Comparison of ENCODE assay signal across 31 mouse cellular contexts in genomic region chr1:86126036-86126435, GRCm38 (mm10). TPM values are rescaled to one million over a fixed set of nuclear protein-coding genes. Genes with fewer than 3 reads are reported as not detected.
"Had no signal": no experiment of that assay in that cellular context is flagged by ENCODE, and none has a peak within 500 bp of the region (broad histone marks: within the 10 kb centered on the region; RNA-seq: fewer than 3 reads in every experiment).

No protein-coding gene starts in this region.

- H3K27me3 ChIP-seq: heart, embryonic 12.5 days; hindbrain, embryonic 12.5 days; intestine, embryonic 15.5 days; limb, embryonic 13.5 days; limb, embryonic 15.5 days; liver, embryonic 12.5 days had no signal

- H3K9ac ChIP-seq: heart, embryonic 12.5 days; hindbrain, embryonic 12.5 days; hindbrain, embryonic 14.5 days; intestine, embryonic 15.5 days; limb, embryonic 13.5 days; limb, embryonic 15.5 days; liver, embryonic 12.5 days had no signal

- DNase-seq: gastrocnemius, postnatal 14 days; gastrocnemius, postnatal 36 days; heart, adult 11 months; heart, adult 2 months; heart, postnatal 10 days; heart, postnatal 4 days; kidney, adult 18-20 months; kidney, adult 8-10 months; kidney, postnatal 10 days; kidney, postnatal 25 days; kidney, postnatal 4 days; left cerebral cortex, postnatal 4 days had no signal

- H3K4me3 ChIP-seq: heart, adult 2 months; heart, embryonic 12.5 days; hindbrain, embryonic 10.5 days; hindbrain, embryonic 12.5 days; intestine, embryonic 15.5 days; layer of hippocampus, adult 2 months; left cerebral cortex, adult 2 months; limb, embryonic 13.5 days; limb, embryonic 15.5 days; liver, embryonic 12.5 days had no signal

- H3K9me3 ChIP-seq: heart, embryonic 12.5 days; hindbrain, embryonic 10.5 days; hindbrain, embryonic 12.5 days; intestine, embryonic 15.5 days; limb, embryonic 13.5 days; limb, embryonic 15.5 days; liver, embryonic 12.5 days had no signal

- H3K27ac ChIP-seq: heart, adult 2 months; hindbrain, embryonic 10.5 days; hindbrain, embryonic 12.5 days; hindbrain, embryonic 14.5 days; intestine, embryonic 15.5 days; layer of hippocampus, adult 2 months; left cerebral cortex, adult 2 months; limb, embryonic 13.5 days; limb, embryonic 15.5 days; liver, embryonic 12.5 days had no signal

- H3K4me1 ChIP-seq: heart, embryonic 12.5 days; hindbrain, embryonic 10.5 days; hindbrain, embryonic 12.5 days; intestine, embryonic 15.5 days; limb, embryonic 13.5 days; limb, embryonic 15.5 days; liver, embryonic 12.5 days had no signal

- H3K4me2 ChIP-seq: heart, embryonic 12.5 days; hindbrain, embryonic 12.5 days; hindbrain, embryonic 14.5 days; intestine, embryonic 15.5 days; limb, embryonic 13.5 days; limb, embryonic 15.5 days; liver, embryonic 12.5 days had no signal

- ATAC-seq: hindbrain, embryonic 16.5 days; inflammation-experienced regulatory T-cells, adult 6 months; intestine, embryonic 15.5 days; intestine, postnatal 0 days; liver, embryonic 12.5 days had no signal

RNA-seq across cellular contexts. Expression of gene Gm21972, which starts 7.4 kb away (rescaled TPM):
- polyA plus RNA-seq: gonadal fat pad, adult 2 months; heart, adult 2 months; heart, embryonic 14.5 days; heart, embryonic 16.5 days; hindbrain, embryonic 10.5 days; inflammation-experienced regulatory T-cells, adult 6 months; intestine, embryonic 15.5 days; kidney, embryonic 16.5 days; limb, embryonic 11.5 days; liver, adult 2 months had no signal

RNA-seq across cellular contexts. Expression of gene Htr2b, which starts 14.3 kb away (rescaled TPM):
- polyA plus RNA-seq: liver, adult 2 months had no signal
